Mouse (Mus musculus): ENCODE data around the gene Cd2bp2.

DNA sequence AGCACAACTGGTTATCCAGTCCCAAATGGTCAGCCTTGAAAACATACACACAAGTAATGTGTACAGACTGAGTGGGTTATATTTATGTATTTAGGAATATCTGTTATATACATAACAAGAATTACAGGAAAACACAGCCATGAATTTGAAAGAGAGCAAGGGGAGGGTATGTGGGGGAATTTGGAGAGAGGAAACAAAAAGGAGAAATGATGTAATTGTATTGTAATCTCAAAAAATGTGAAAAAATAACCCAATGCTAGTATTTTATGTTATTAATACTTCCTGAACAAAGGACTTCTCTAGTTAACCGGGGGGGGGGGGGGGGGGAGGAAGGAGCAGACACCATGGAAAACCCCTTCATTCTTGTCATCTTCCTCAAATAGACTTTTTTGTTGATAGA is 11.1 kb downstream of the Cd2bp2 start:
- TF ChIP-seq CTCF (conservative IDR thresholded peaks at IDR 0.05; ENCODE audit: insufficient read depth, insufficient read length, low read depth, low read length), result no peak
- TF ChIP-seq POLR2A (IDR thresholded peaks at IDR 0.05; ENCODE audit: low read depth, low read length), result no peak

Measured in kidney, adult 2 months (tissue).